Mouse (Mus musculus) spleen, postnatal 4 days (tissue): Measurements from ENCODE around the gene Blm.
"Not testable (repeated sequence)": the region's sequence is repeated elsewhere in the genome, so short reads cannot be mapped to it uniquely, and the experiment has no call there.

Experiments used
- DNase-seq, 2 experiments: peaks; one replicate each; pipeline ENCODE4 v3.0.0; 2022; ENCODE audit warnings: low spot score in 2 of 2

The Blm gene

DNA sequence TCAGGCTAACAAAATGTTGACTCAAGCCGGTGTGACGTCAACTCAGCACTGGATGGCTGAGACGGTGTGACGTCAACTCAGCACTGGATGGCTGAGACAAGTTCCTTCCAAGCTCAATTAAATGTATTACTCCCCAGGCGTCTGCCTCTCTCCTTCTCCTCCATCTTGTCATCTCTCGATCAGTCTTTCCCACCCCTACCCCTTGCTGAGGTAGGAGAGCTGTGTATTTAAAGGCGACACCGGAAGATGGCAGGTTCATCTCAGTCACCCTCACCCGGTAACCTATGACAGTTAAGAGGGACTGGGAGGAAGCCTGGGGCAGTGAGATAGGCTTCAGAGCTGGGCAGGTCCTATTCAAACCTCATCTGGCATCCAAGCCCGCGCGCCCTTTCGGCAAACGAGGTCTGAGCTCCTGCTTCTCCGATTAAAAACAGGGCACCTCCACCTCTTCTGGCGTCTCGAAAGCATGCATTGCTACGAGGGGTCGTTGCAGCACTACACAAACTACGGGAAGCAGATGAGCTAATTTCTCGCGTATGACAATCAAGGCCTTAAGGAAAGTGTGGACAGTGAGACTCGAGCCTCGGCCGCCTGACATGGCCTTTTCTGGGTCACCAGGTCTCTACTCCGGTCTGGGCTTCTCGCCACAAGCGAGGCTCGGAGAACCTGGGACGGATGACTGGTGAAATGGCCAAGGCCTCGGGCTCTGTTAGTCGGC, 469 bp downstream of the Blm start:
- DNase-seq = peak; percentile 75 to 87

DNA sequence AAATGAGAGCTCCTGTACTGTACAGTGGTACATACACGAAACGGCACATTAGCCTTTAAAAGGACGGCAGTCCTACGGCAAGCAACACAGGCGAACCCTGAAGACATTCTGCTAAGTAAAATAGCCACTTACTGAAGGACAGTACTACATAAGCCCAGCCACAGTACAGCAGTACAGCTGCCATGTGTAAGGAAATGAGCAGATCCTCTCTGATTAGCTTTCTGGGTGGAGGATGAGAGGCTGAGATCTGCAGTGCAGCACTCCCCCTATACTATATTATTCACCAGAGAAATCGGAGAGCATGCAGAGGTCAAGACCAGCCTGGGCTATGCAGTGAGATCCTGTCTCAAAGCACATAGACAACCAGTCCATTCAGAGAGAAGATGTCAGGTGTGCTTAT, 3.8 kb downstream of the Blm start:
- DNase-seq = no peak

DNA sequence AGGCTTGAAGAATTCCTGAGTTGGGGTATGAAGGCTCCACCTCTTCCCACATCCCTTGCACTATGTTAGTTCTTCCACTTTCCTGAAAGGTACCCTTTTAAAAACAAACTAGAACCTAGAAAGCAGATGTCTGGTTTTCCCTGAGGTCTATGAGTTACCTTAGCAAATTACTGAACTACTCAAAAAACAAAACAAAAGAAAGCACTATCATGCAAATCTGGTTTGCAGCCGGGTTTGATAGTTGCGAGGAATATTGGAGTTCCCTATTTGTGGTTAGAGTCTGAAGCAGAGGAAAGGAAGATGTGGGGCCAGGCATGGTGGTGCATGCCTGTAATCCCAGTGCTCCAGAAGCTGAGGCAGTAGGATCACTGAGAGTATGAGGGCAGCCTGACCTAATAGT, 4.3 kb downstream of the Blm start:
- DNase-seq = no peak

DNA sequence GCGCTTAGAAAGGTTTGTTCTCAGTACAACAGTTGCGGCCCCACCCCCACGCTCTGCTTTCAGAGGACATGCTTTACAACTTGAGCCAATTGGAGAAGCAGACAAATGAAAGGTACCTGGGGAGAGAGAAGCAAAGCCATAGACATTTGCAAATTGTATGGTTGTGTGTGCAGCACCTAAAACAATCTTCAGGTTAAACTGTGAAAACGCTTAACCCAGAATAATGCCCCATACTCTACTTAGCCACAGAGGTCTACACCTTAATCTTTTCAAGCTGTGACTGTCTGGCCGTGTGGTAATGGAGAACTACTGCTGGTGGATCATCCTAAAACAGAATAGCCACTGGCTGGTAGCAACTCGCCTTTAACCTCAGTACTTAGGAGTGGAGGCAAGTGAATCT, 8.2 kb downstream of the Blm start:
- no peak for DNase-seq

DNA sequence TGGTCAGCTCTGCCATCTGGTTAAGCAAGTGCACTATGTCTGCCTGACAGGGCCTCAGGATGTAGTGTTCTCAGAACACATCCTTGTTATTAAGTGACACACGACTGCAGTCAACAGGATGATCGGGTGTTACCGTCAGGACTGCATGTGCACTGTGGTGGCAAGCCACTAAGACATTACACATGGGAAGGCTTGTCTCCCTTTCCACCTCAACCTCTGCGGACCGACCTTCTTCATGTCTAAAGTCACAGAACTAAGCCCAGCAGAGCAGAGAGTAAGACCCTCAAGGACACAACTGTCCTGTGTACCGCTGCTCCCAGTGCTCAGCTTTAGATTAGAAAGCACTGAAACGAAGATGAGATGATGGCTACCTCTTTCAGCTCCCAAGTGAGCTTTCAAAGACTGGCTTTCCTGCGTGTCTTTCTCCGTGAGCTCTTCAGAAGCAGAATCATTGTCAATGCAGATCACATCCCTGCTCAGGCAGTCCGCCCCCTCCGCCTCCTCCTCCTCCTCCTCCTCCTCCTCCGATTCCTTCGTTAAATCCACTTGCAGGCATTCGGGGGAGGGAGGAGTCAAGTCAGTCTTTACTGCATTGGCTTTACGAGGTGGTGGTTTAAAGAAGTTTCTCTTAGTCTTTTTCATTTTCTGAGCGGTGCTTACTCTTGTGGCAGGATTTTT, 22.4 kb downstream of the Blm start:
- DNase-seq = no peak

DNA sequence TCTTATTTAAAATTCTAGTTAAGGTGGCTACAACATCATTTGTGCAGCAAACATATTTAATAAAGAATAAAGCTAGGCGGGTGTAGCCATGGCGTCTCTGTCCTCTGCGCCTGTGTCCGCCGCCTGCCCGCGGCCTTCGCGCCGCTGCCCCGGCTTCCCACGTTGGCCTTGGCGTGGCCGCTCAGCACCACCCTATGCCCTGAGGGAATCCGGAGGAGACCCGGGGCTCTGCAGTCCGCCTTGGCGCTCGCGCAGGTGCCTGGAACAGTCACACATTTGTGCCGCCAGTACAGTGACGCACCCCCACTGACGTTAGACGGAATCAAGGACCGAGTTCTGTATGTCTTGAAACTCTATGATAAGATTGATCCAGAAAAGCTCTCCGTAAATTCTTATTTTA, 27.2 kb downstream of the Blm start:
- not testable (repeated sequence) for DNase-seq

DNA sequence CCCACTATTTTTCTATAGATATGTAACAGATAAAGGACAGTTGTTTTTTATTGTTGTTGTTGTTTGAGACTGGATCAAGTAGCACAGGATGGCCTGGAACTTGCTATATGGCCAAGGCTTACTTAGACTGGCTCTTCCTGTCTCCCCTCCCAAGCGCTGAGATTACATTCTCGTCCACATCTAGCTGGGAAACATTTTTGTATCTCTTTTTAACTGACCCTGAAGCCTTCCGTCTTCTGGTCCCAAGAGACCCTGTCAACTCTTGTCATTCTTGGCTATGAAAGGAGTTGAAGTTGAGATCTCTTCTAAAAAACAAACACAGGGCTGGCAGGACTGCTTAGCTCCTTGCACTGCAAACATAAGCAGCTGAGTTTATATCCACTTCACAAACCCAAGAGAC, 28.9 kb downstream of the Blm start:
- DNase-seq = no peak

DNA sequence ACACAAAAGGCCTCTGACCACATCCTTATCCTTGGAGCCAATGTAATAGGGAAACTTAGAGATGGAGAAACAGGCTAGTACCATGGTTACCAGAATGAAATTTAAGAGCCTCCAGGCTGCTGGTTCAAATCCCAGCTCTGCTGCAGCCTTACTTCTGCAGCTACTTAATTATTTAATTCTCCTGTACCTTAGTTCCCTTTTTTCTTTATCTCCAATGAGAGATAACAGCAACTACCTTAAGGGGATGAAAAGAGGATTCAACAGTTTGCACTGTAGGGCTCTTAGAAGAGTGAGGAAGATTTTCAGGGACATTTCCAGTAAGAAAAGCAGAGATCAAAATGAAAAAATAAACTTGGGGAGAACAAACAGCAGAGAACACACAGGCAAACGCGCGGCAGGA, 30.0 kb downstream of the Blm start:
- DNase-seq = no peak

DNA sequence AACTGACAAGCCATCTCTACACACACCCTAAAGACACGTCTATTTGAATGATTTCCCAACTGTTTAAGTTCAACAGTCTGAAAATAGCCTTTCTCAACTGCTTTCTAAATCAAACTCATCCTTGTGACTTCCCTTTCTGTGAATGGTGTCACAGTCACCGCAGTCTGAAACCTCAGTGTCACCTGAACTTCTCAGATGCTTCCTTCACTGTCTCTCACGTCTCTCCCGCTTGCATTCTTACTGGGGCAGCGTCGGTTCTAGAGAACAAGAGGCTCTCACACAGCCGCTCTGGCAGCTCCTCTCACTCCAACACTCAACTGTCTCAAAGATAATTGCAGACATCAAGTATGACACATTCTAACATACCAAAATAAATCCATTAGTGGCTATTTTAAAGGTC, 33.9 kb downstream of the Blm start:
- no peak for DNase-seq

DNA sequence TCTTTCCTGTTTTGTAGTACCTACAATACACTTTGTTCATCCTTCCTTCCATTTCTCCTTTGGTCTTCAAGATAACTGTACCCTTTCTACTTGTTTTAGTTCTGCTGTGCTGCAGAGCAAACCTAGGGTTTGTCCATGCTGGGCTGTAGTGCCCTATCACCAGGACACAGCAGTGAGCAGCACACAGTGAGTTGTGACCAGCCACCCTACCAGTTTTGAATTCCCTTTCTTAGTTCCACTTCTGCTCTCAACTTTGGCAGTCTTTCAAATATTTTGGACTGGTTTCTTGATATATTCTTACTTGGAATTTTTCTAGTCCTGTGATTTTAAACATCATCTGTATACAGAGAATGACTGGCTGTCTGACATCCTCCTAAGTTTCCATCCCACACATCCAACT, 34.8 kb downstream of the Blm start:
- DNase-seq = no peak

DNA sequence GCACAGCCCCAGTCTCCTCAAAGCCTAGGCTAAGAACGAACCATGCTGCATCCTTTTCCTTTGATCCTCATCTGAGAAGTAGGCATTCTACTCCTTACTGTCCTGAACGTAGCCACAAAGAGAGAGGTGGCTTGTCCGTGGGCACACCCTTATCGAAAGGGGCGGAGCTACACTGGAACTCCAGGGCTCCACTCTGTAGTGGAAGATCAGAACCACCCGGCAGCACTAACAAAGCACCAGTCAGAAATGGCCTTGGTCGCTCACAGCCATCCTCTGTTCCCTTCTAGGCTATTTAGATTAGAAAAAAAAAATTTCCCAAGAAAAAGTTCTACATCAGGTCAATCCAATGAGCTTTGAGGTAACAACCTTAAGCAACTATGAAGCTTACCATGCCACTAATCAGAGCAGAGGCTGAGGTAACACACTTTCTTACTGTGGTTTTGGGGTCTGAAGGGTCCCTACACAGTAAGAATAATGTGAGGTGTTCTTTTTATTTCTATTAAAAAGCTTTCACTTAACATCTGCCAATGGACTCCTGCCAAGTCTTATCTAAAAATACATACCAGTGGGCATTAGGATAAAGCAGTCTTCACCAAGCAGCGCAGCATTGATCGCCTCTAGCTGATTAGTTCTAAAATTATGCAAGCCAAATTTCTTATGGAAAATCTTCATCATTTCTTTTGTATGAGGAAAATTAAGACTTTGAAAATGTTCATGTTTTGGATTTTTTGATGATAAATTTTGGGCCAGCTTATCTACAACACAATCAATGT, 35.5 kb downstream of the Blm start:
- DNase-seq = peak; percentile 47 to 67

DNA sequence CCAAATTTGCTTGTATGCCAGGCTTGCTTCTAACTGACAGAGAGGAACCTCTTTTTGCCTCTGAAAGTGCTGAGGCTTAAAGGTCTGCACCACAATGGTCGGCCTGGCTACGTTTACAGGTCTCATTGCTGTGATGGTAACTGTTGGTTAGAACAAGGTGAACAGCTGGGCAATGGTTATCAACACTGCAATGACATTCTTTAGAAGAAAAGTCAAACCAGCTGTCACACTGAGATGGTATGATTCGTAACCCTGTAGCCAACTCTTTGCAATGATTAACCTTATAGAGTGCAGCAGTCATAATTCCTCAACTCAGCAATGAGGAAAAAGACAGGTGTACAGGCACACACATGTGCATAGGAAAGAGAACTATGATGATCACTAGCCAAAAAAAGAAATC, 38.3 kb downstream of the Blm start:
- DNase-seq = no peak

DNA sequence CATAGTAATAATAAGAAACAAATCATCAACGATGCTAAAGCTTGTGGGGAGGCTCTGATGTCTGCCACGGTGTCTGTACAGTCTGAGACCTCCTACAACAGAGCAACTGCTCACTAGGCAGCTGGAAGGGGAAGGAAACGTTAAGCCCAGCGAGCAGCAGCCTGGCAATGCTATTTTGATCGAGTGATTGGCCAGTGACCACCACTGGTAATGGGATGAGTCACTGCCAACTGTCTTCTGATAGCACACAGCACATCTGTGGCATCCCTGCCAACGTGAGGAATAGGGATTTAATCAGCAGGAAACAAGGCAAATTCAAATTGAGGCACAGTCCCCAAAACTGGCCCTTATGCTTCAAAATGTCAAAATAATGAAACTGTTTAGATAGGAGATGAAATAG, 39.7 kb downstream of the Blm start:
- DNase-seq = no peak

DNA sequence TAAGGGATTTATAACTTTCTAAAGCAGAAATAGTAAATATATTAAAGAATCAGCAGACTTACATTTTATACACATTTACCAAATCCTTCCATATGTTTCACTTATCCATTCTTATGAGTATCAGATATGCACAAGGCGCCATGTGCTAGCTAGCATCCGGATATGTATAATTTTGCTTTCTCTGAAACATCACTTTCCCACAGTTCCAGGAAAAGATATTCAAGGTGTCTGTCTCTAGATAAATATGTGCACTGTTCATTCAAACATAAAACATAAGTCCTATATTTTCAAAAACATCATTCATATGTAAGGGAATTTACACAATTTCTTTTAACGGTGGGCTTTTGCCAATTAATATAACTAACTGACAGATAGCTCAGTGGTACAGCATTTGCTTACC, 42.9 kb downstream of the Blm start:
- DNase-seq = no peak

DNA sequence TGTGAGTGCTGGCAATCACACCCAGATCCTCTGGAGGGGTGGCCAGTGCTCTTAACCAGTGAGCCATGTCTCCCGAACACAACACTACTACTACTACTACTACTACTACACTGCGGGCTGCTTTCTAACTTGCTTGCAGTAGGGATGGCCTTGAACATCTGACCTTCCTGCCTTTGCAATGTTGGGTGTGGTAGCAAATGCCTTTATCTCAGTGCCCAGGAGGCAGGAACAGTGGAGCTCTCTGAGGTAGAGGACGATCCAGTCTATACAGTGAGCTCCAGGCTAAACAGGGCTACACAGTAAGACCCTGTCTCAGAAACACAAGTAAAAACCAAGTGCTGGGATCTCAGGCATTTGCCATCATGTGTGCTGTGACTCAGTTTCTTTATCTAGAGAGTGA, 43.8 kb downstream of the Blm start:
- DNase-seq = peak in 1 of 2 experiments; percentile 41

DNA sequence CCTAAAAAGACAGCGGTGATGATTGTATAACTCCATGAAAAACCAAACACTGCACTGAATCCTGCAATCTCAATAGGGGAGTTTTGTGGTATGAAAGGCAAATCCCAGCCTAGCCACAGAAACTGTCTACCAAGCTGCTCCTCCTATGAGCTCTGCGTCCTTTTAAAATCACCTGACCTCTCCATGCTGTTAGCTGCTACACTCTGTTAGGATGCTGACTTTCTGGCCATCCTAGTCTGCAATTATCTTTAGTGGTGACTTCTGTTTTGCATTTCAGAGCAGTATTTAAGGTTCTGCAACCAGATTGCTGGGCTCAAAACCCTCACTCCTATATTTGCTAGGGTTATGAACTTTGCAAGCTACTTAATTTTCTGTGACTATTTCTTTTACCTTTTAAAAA, 44.6 kb downstream of the Blm start:
- DNase-seq = no peak

DNA sequence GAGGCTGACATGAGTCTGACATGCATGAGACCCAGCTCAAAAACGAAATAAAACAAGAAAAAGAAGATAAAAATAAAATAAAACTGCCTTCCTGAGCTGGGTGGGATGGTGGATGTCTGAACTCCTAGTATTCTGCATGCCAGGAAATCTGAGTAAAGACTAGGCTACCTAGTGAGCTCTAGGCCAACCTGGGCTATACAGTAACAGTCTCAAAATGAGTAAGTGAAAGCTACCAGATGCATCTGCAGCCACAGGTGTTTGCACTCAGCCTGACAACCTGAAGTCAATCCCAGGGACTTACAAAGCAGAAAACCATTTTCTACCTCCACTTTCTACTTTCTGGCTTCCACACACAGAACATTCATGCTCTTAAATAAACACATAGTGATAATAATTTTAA, 45.5 kb downstream of the Blm start:
- DNase-seq = no peak

DNA sequence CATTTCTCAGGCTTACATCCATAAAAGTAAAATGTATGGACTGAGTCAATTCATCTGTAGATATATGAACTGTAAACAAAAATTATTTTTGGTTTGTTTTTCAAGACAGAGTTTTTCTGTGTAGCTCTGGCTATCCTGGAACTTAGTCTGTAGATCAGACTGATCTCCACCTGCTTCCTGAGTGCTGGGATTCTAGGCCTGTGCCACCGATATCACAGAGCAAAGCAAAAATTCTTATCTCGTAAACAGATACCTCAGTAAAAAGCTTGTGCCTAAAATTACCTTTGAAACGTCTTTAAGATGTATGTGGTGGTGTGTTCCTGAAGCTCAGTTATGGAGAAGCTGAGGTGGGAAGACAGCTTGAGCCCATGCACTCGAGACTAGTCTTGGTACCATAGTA, 47.7 kb downstream of the Blm start:
- no peak for DNase-seq

DNA sequence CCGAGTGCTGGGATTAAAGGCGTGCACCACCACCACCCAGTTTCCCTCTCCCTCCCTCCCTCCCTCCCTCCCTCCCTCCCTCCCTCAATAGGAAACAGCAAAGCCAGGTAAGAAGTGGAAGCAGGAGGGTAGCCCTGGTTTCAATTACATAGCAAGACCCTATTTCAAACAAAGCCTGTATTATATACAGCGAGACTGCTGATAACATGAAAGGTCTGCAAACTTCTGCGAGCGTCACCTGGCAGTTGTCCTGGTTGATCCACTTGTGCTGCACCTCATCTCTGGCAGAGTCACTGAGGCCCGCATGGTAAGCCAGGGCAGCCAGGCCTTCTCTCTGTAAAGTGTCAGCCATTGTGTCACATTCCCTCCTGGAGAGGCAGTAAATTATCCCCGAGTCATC, 54.8 kb downstream of the Blm start:
- no peak for DNase-seq

DNA sequence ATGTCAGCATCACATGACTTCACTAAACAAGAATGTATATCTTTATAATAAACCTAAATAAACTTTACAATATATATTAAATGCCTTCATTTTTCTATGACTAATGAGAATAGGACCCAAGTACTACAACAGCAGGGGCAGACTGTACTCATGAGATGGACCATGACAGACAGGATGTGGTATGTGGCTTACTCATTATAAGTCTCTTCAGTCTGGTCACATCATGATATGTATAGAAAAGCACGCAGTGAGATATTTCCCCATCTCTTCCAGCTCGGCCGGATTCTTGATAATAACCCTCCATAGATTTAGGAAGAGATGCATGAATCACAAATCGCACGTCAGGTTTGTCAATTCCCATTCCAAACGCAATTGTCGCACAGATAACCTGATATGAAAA, 61.1 kb downstream of the Blm start:
- DNase-seq = no peak

DNA sequence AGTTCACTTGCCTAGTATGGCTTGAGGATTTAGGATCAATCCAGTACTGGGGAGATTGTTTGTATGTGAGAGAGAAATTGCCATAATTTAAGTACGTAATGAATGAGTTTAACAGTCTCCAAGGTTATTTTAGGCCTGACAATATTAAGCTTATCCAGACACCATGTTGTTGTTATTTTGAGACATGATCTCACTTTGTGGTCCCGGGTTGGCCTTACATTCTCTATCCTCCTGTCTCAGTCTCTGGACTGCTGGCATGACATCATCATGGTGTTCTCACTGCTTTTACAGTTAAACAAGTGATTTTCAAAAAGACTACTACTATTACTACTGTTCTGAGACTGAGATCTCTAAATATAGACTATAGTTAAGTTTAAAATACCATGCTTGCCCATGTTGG, 66.1 kb downstream of the Blm start:
- DNase-seq = no peak

DNA sequence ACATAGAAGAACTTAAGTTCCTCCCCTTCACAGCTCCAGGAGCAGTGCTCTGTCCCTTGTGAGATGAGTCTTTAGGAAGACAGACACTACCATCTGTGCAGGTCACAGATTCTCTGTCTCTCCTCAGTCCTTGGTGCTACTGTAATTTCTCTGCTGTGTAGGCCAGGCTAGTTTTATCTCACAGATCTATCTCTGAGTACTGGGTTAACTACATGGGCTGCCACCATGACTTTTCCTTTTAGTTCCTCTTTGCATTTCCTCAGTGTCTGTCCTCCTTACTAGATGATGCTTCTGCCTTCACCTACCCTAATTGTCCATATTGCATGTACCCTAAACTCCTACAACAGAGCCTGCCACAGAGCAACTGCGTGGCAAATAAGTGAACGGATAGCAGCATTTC, 67.6 kb downstream of the Blm start:
- DNase-seq = no peak

DNA sequence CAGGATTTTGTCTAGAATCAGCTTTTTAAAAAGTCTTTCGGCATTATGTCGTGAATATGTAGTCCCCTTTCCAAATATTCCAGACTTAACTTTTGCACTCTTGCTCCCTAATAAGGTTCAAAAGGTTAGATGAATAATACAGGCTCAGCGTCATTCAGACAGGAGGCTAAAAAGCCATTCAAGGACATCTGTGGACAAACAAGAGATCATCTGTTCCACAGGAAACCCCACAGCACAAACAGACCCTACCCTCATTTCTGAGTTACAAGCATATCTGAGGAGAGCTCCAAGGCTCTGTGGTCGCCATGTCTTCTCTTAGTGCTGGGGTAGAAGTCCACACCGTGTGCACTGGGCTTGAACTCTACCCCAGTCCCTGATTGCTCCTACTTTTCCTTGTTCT, 70.1 kb downstream of the Blm start:
- no peak for DNase-seq
